Mouse (Mus musculus) small intestine, adult 2 months (tissue): ENCODE results near the gene Wdr81.

Experiments used
- CTCF ChIP-seq: fragments of 200-500 bp; IDR thresholded peaks from 2 replicates; pipeline ENCODE4 v1.5.1; 2012; ENCODE audit warnings: low read depth, mild to moderate bottlenecking, control low read depth, inconsistent platforms, low read length, moderate library complexity, mixed read lengths; ENCODE audit not compliant: insufficient replicate concordance, insufficient read length; ENCODE audit errors: extremely low read depth
- POLR2A ChIP-seq: fragments of 200-500 bp; IDR thresholded peaks from 2 replicates; pipeline ENCODE4 v1.6.1; 2012; ENCODE audit warnings: low read depth, mild to moderate bottlenecking, control low read depth, inconsistent platforms, low read length, moderate library complexity

DNA sequence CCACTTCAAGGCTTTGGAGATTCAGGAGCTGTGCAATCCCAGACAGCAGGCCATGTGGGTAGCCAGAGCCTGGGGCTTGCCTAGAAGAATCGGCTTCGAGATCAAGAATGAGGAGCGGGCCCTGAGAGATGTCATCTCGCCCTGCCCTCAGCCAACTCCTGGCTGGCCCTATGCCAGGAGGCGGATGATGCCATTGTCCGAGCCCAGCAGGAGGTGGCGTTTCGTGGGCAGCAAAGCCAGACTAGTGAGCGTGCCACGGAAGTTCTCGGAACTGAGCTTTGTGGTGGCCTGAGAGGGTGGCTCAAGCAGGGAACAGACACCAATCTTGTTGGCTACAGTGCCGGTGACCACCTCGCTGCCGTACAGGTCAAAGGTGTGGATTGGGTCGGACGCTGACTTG lies 12.9 kb downstream of the Wdr81 start:
- TF ChIP-seq CTCF: no peak
- TF ChIP-seq POLR2A: no peak
